Mouse (Mus musculus) MEL (cell line): ENCODE measurements around the gene Rassf3. TPM values are rescaled to one million over a fixed set of nuclear protein-coding genes. Genes with fewer than 3 reads are reported as not detected.

Experiments used
- DNase-seq: peaks from one replicate; pipeline ENCODE4 v3.0.0; 2011; ENCODE audit warnings: low read depth, low spot score
- H3K27ac ChIP-seq: 2 replicates; pipeline ENCODE4 v1.5.1; 2012; ENCODE audit warnings: low read depth, mild to moderate bottlenecking, control low read depth, low read length, moderate library complexity; ENCODE audit not compliant: control insufficient read depth
- H3K27me3 ChIP-seq, 2 experiments: fragments of 150-350 bp in 1 of 2; sonication (generic) in 1 of 2; 2 replicates each; pipeline ENCODE4 v1.6.1; 2012; ENCODE audit warnings: low read length in 2 of 2, mild to moderate bottlenecking in 2 of 2, improper control_type of control experiment in 1 of 2, moderate library complexity in 1 of 2; ENCODE audit not compliant: insufficient read depth in 2 of 2, control insufficient read depth in 1 of 2
- H3K36me3 ChIP-seq, 2 experiments: 2 replicates each; pipeline ENCODE4 v1.6.1; 2012 to 2014; ENCODE audit warnings: low read length in 2 of 2, improper control_type of control experiment in 1 of 2, inconsistent platforms in 1 of 2, mild to moderate bottlenecking in 1 of 2; ENCODE audit not compliant: insufficient read depth in 2 of 2, control insufficient read depth in 1 of 2
- H3K4me1 ChIP-seq, 2 experiments: fragments of 150-350 bp in 1 of 2; sonication (generic) in 1 of 2; 2 replicates each; pipeline ENCODE4 v1.6.1; 2012; ENCODE audit warnings: low read length in 2 of 2, improper control_type of control experiment in 1 of 2, mild to moderate bottlenecking in 1 of 2; ENCODE audit not compliant: insufficient read depth in 2 of 2, control insufficient read depth in 1 of 2
- H3K4me3 ChIP-seq, 2 experiments: fragments of 150-350 bp in 1 of 2; sonication (generic) in 1 of 2; 2 replicates each; pipeline ENCODE4 v1.5.1; 2012; ENCODE audit warnings: low read depth in 2 of 2, low read length in 2 of 2, mild to moderate bottlenecking in 2 of 2, moderate library complexity in 2 of 2, control low read depth in 1 of 2, improper control_type of control experiment in 1 of 2; ENCODE audit not compliant: control insufficient read depth in 1 of 2, insufficient read depth in 1 of 2
- H3K79me2 ChIP-seq: 2 replicates; pipeline ENCODE4 v1.6.1; 2012; ENCODE audit warnings: mild to moderate bottlenecking, low read length, moderate library complexity; ENCODE audit not compliant: control insufficient read depth, poor library complexity, insufficient read depth
- H3K9ac ChIP-seq: 2 replicates; pipeline ENCODE4 v1.6.1; 2012; ENCODE audit warnings: low read depth, mild to moderate bottlenecking, control low read depth, low read length, moderate library complexity; ENCODE audit not compliant: control insufficient read depth, poor library complexity, severe bottlenecking
- H3K9me3 ChIP-seq: fragments of 150-350 bp; sonication (generic); replicated peaks from 2 replicates; pipeline ENCODE4 v1.6.1; 2012; ENCODE audit warnings: mild to moderate bottlenecking, low read length, improper control_type of control experiment, moderate library complexity; ENCODE audit not compliant: insufficient read depth
- BHLHE40 ChIP-seq: IDR thresholded peaks from 2 replicates; pipeline ENCODE4 v1.6.1; 2012; ENCODE audit warnings: low read depth, mild to moderate bottlenecking, inconsistent platforms, low read length, improper control_type of control experiment, borderline replicate concordance
- CHD1 ChIP-seq: IDR thresholded peaks from 2 replicates; pipeline ENCODE4 v1.6.1; 2012; ENCODE audit warnings: low read depth, mild to moderate bottlenecking, inconsistent platforms, low read length, improper control_type of control experiment
- CHD2 ChIP-seq: IDR thresholded peaks from 2 replicates; pipeline ENCODE4 v1.6.1; 2011; ENCODE audit warnings: low read length, improper control_type of control experiment
- CTCF ChIP-seq, 3 experiments: IDR thresholded peaks in 2 of 3; conservative IDR thresholded peaks in 1 of 3; 2 replicates each; pipeline ENCODE4 v1.5.1; 2011 to 2012; ENCODE audit warnings: low read length in 3 of 3, low read depth in 2 of 3, mild to moderate bottlenecking in 2 of 3, improper control_type of control experiment in 1 of 3, inconsistent platforms in 1 of 3, mixed read lengths in 1 of 3, moderate library complexity in 1 of 3; ENCODE audit not compliant: control insufficient read depth in 1 of 3, insufficient read depth in 1 of 3, poor library complexity in 1 of 3, severe bottlenecking in 1 of 3
- E2F4 ChIP-seq: IDR thresholded peaks from 2 replicates; pipeline ENCODE4 v1.6.1; 2011; ENCODE audit warnings: low read depth, low read length, improper control_type of control experiment, borderline replicate concordance
- ELF1 ChIP-seq: IDR thresholded peaks from 2 replicates; pipeline ENCODE4 v1.6.1; 2014; ENCODE audit warnings: low read depth, mild to moderate bottlenecking, inconsistent platforms, low read length, improper control_type of control experiment, moderate library complexity
- EP300 ChIP-seq, 2 experiments: IDR thresholded peaks; 2 replicates each; pipeline ENCODE4 v1.6.1; 2011; ENCODE audit warnings: improper control_type of control experiment in 2 of 2, low read length in 2 of 2, low read depth in 1 of 2, mild to moderate bottlenecking in 1 of 2
- GABPA ChIP-seq: IDR thresholded peaks from 2 replicates; pipeline ENCODE4 v1.6.1; 2012; ENCODE audit warnings: low read depth, mild to moderate bottlenecking, inconsistent platforms, low read length, improper control_type of control experiment, moderate library complexity
- MAFK ChIP-seq: IDR thresholded peaks from 2 replicates; pipeline ENCODE4 v1.6.1; 2011; ENCODE audit warnings: low read depth, mild to moderate bottlenecking, low read length, improper control_type of control experiment, borderline replicate concordance
- MEF2A ChIP-seq: IDR thresholded peaks from 2 replicates; pipeline ENCODE4 v1.6.1; 2014; ENCODE audit warnings: low read depth, mild to moderate bottlenecking, inconsistent platforms, low read length, improper control_type of control experiment; ENCODE audit not compliant: poor library complexity, insufficient replicate concordance, severe bottlenecking; ENCODE audit errors: extremely low read depth
- MXI1 ChIP-seq: IDR thresholded peaks from 2 replicates; pipeline ENCODE4 v1.6.1; 2011; ENCODE audit warnings: mild to moderate bottlenecking, low read depth, low read length, improper control_type of control experiment
- MYB ChIP-seq: IDR thresholded peaks from 2 replicates; pipeline ENCODE4 v1.6.1; 2011; ENCODE audit warnings: mild to moderate bottlenecking, low read depth, low read length, improper control_type of control experiment
- MYC ChIP-seq: IDR thresholded peaks from 2 replicates; pipeline ENCODE4 v1.6.1; 2011; ENCODE audit warnings: low read depth, mild to moderate bottlenecking, low read length, improper control_type of control experiment, moderate library complexity
- POLR2A ChIP-seq, 2 experiments: IDR thresholded peaks; 2 replicates each; pipeline ENCODE4 v1.6.1; 2011 to 2012; ENCODE audit warnings: low read length in 2 of 2, mild to moderate bottlenecking in 2 of 2, control low read depth in 1 of 2, improper control_type of control experiment in 1 of 2, low read depth in 1 of 2, moderate library complexity in 1 of 2; ENCODE audit not compliant: control insufficient read depth in 1 of 2, insufficient read depth in 1 of 2, poor library complexity in 1 of 2
- POLR2AphosphoS2 ChIP-seq: IDR thresholded peaks from 2 replicates; pipeline ENCODE4 v1.6.1; 2011; ENCODE audit warnings: low read length, improper control_type of control experiment
- POLR2AphosphoS5 ChIP-seq: IDR thresholded peaks from 2 replicates; pipeline ENCODE4 v1.6.1; 2012; ENCODE audit warnings: low read depth, borderline replicate concordance, mild to moderate bottlenecking, inconsistent platforms, low read length, moderate library complexity, mixed read lengths
- SIN3A ChIP-seq: IDR thresholded peaks from 2 replicates; pipeline ENCODE4 v1.6.1; 2012; ENCODE audit warnings: low read length, improper control_type of control experiment, inconsistent platforms
- TCF12 ChIP-seq: IDR thresholded peaks from 2 replicates; pipeline ENCODE4 v1.6.1; 2014; ENCODE audit warnings: low read depth, mild to moderate bottlenecking, inconsistent platforms, low read length, improper control_type of control experiment, moderate library complexity
- ZC3H11A ChIP-seq: IDR thresholded peaks from 2 replicates; pipeline ENCODE4 v1.6.1; 2012; ENCODE audit warnings: low read depth, mild to moderate bottlenecking, inconsistent platforms, low read length, improper control_type of control experiment
- ZKSCAN1 ChIP-seq: IDR thresholded peaks from 2 replicates; pipeline ENCODE4 v1.6.1; 2012; ENCODE audit warnings: low read depth, mild to moderate bottlenecking, inconsistent platforms, low read length, improper control_type of control experiment, moderate library complexity
- polyA plus RNA-seq, 2 experiments: library from polyadenylated mRNA; stranded (reverse) in 1 of 2; unstranded in 1 of 2; fragments of >175 nt in 1 of 2; fragments of >200 nt in 1 of 2; gene quantifications; 2 replicates each; pipeline versions ENCODE4 v1.2.1 to v1.2.4; 2012; ENCODE audit warnings: low replicate concordance in 2 of 2, low read depth in 1 of 2; ENCODE audit not compliant: insufficient read length in 2 of 2, insufficient read depth in 1 of 2, missing spikeins in 1 of 2
- total RNA-seq: library from RNA; depleted of rRNA; stranded (reverse); fragments of 300-350 nt; gene quantifications from 2 replicates; pipeline ENCODE4 v1.2.3, GENCODE M21; 2012

Gene Rassf3
- total and polyA plus RNA-seq, 3 experiments: 9.2 to 15.8 TPM; not detected in 1

- Histone ChIP-seq H3K9ac (no peak overlapping the region), H3K27ac (no peak overlapping the region), H3K36me3 (peaks cover 0 to 10% of the 10 kb centered on the region in 2 experiments; a peak in 2 of 4 replicates), H3K4me1 (peaks cover 0 to 14% of the 10 kb centered on the region in 2 experiments; a peak in 3 of 4 replicates), H3K79me2 (peaks cover 8% of the 10 kb centered on the region; the same call in 1 of the 2 replicates), H3K27me3 (no peaks in the 10 kb centered on the region), H3K4me3 (no peak overlapping the region), H3K9me3 (no peaks in the 10 kb centered on the region)
- no peak for TF ChIP-seq MYB
- TF ChIP-seq MAFK: no peak
- TF ChIP-seq MXI1: no peak
- no peak for TF ChIP-seq ZC3H11A
- TF ChIP-seq TCF12: no peak
- TF ChIP-seq CTCF (IDR thresholded peaks at IDR 0.05 in 2 of 3, conservative IDR thresholded peaks at IDR 0.05 in 1 of 3; ENCODE audit: control insufficient read depth in 1 of 3, insufficient read depth in 1 of 3, low read depth in 2 of 3, low read length in 3 of 3, poor library complexity in 1 of 3, severe bottlenecking in 1 of 3): no peak
- TF ChIP-seq POLR2AphosphoS5: no peak
- no peak for DNase-seq
These were observed 17.7 kb downstream of the Rassf3 start for GRCm38 (mm10) chr10:121458408-121458807.

- H3K4me3 ChIP-seq: no peak overlapping the region
- no peaks in the 10 kb centered on the region for H3K9me3 ChIP-seq
- TF ChIP-seq POLR2AphosphoS5 (no peak), GABPA (no peak), ELF1 (no peak), BHLHE40 (no peak), CHD2 (no peak), POLR2AphosphoS2 (no peak), MEF2A (no peak), MXI1 (no peak), MYC (no peak), ZKSCAN1 (no peak), SIN3A (no peak), EP300 (IDR thresholded peaks at IDR 0.05; ENCODE audit: low read depth in 1 of 2, low read length in 2 of 2) (no peak), ZC3H11A (no peak), POLR2A (IDR thresholded peaks at IDR 0.05; ENCODE audit: control insufficient read depth in 1 of 2, insufficient read depth in 1 of 2, low read depth in 1 of 2, low read length in 2 of 2, poor library complexity in 1 of 2) (no peak), CHD1 (no peak), MYB (no peak), E2F4 (no peak)
- no peaks in the 10 kb centered on the region for H3K27me3 ChIP-seq
- no peak for DNase-seq
- no peak overlapping the region for H3K27ac ChIP-seq
- H3K9ac ChIP-seq: no peak overlapping the region
- H3K36me3 ChIP-seq: peaks cover 0 to 10% of the 10 kb centered on the region in 2 experiments; a peak in 2 of 4 replicates
- H3K79me2 ChIP-seq: peaks cover 8% of the 10 kb centered on the region; the same call in 1 of the 2 replicates
- peaks cover 0 to 14% of the 10 kb centered on the region in 2 experiments; a peak in 3 of 4 replicates for H3K4me1 ChIP-seq
These were observed 18.8 kb downstream of the Rassf3 start for GRCm38 (mm10) chr10:121457381-121457780.
